In genomic region chr1:152718200-152718599, GRCm38 (mm10) we compare ENCODE assay signal across 34 mouse cellular contexts. TPM values are rescaled to one million over a fixed set of nuclear protein-coding genes. Genes with fewer than 3 reads are reported as not detected.
DNase-seq lines count a peak whose midpoint lies in the region; ATAC-seq and TF ChIP-seq lines count a peak whose summit lies in the region.
"Had no signal": no experiment of that assay in that cellular context is flagged by ENCODE, and none has a peak within 500 bp of the region (broad histone marks: within the 10 kb centered on the region; RNA-seq: fewer than 3 reads in every experiment).

No protein-coding gene starts in this region.

- H3K4me2 ChIP-seq in lung, postnatal 0 days (replicated peaks; ENCODE audit: low read depth, low read length): no peak overlapping the region
- H3K4me2 ChIP-seq in stomach, embryonic 16.5 days (ENCODE audit: low read depth, low read length): no peak overlapping the region
- H3K4me2 ChIP-seq in forebrain, embryonic 16.5 days (ENCODE audit: low read length): no peak overlapping the region
- H3K4me2 ChIP-seq: intestine, embryonic 15.5 days; limb, embryonic 13.5 days; neural tube, embryonic 15.5 days had no signal

- no peak for TF ChIP-seq CTCF in lung, postnatal 0 days (IDR thresholded peaks at IDR 0.05)

- DNase-seq in heart, embryonic 10.5 days (ENCODE audit: low spot score): no peak
- no peak for DNase-seq in heart, postnatal 10 days
- DNase-seq in lung, postnatal 0 days (ENCODE audit: low spot score): no peak
- DNase-seq in lung, postnatal 14 days: no peak
- DNase-seq in limb, embryonic 10.5 days (ENCODE audit: low spot score): no peak
- no peak for DNase-seq in urinary bladder, postnatal 4 days (ENCODE audit: low spot score in 2 of 2)
- DNase-seq: adrenal gland, adult 2 months; cerebellum, adult 11 months; cerebellum, adult 9-11 months; kidney, adult 8-10 months; kidney, postnatal 14 days; thymus, adult 18-20 months; thymus, postnatal 36 days had no signal

- ATAC-seq in lung, postnatal 0 days: no peak
- peak; percentile 29; the same call in 1 of the 2 replicates for ATAC-seq in stomach, embryonic 16.5 days (ENCODE audit: insufficient read depth, low FRiP score)
- ATAC-seq in forebrain, embryonic 16.5 days: no peak
- ATAC-seq: hindbrain, embryonic 16.5 days; intestine, embryonic 15.5 days had no signal

- no peak for TF ChIP-seq EP300 in lung, postnatal 0 days (IDR thresholded peaks at IDR 0.05)

- no peaks in the 10 kb centered on the region for H3K36me3 ChIP-seq in heart, embryonic 10.5 days
- no peaks in the 10 kb centered on the region for H3K36me3 ChIP-seq in lung, postnatal 0 days (ENCODE audit: insufficient read depth, low read length)
- H3K36me3 ChIP-seq in limb, embryonic 10.5 days: no peaks in the 10 kb centered on the region
- no peaks in the 10 kb centered on the region for H3K36me3 ChIP-seq in stomach, embryonic 16.5 days (ENCODE audit: control insufficient read depth, insufficient read depth, low read length)
- no peaks in the 10 kb centered on the region for H3K36me3 ChIP-seq in forebrain, embryonic 16.5 days (ENCODE audit: control insufficient read depth, insufficient read depth)
- H3K36me3 ChIP-seq: hindbrain, embryonic 10.5 days; intestine, embryonic 15.5 days; limb, embryonic 13.5 days; neural tube, embryonic 15.5 days had no signal

- 41% methylated on average over 6 of the region's 6 CpGs for WGBS in heart, embryonic 10.5 days
- WGBS in lung, postnatal 0 days: 24% methylated on average over 6 of the region's 6 CpGs
- WGBS in limb, embryonic 10.5 days: 73% methylated on average over 6 of the region's 6 CpGs
- WGBS in stomach, embryonic 16.5 days: 39% methylated on average over 6 of the region's 6 CpGs
- WGBS in forebrain, embryonic 16.5 days: 63% methylated on average over 6 of the region's 6 CpGs

- intact Hi-C loops in heart, postnatal 10 days (cut with DNase I): no loop called here

- H3K27me3 ChIP-seq in heart, embryonic 10.5 days (ENCODE audit: insufficient read depth, poor library complexity, severe bottlenecking): no peaks in the 10 kb centered on the region
- no peaks in the 10 kb centered on the region for H3K27me3 ChIP-seq in lung, postnatal 0 days (replicated peaks; ENCODE audit: insufficient read depth, low read length)
- H3K27me3 ChIP-seq in limb, embryonic 10.5 days (ENCODE audit: low read depth, poor library complexity, severe bottlenecking): no peaks in the 10 kb centered on the region
- no peaks in the 10 kb centered on the region for H3K27me3 ChIP-seq in stomach, embryonic 16.5 days (ENCODE audit: control insufficient read depth, insufficient read depth, low read length)
- H3K27me3 ChIP-seq in forebrain, embryonic 16.5 days (replicated peaks; ENCODE audit: control insufficient read depth, insufficient read depth, low read length): no peaks in the 10 kb centered on the region
- H3K27me3 ChIP-seq: intestine, embryonic 15.5 days; limb, embryonic 13.5 days; neural tube, embryonic 15.5 days had no signal

- H3K27ac ChIP-seq in heart, embryonic 10.5 days: peak overlapping the region; percentile 37; the same call in 1 of the 2 replicates
- 0 out of 2 replicates have a peak overlapping the region, but pooled peaks have one; percentile 26 for H3K27ac ChIP-seq in lung, postnatal 0 days (ENCODE audit: low read length)
- H3K27ac ChIP-seq in limb, embryonic 10.5 days: peak overlapping the region; percentile 75
- peak overlapping the region; percentile 87 for H3K27ac ChIP-seq in stomach, embryonic 16.5 days (ENCODE audit: low read length)
- H3K27ac ChIP-seq in forebrain, embryonic 16.5 days (ENCODE audit: low read length): no peak overlapping the region
- H3K27ac ChIP-seq: hindbrain, embryonic 10.5 days; intestine, embryonic 15.5 days; layer of hippocampus, adult 2 months; liver, embryonic 14.5 days; macrophage; neural tube, embryonic 15.5 days had no signal

- peaks cover 35% of the 10 kb centered on the region for H3K4me1 ChIP-seq in heart, embryonic 10.5 days
- no peaks in the 10 kb centered on the region; the same call in 1 of the 2 replicates for H3K4me1 ChIP-seq in lung, postnatal 0 days (ENCODE audit: insufficient read depth, low read depth, low read length)
- peaks cover 43% of the 10 kb centered on the region for H3K4me1 ChIP-seq in limb, embryonic 10.5 days
- H3K4me1 ChIP-seq in stomach, embryonic 16.5 days (ENCODE audit: control insufficient read depth, insufficient read depth, low read length): peaks cover 5% of the 10 kb centered on the region; the same call in 1 of the 2 replicates
- H3K4me1 ChIP-seq in forebrain, embryonic 16.5 days (replicated peaks; ENCODE audit: control insufficient read depth, insufficient read depth, low read length): peaks cover 2% of the 10 kb centered on the region; the same call in 1 of the 2 replicates
- H3K4me1 ChIP-seq: neural tube, embryonic 15.5 days had no signal

- H3K9me3 ChIP-seq in heart, embryonic 10.5 days: no peaks in the 10 kb centered on the region
- H3K9me3 ChIP-seq in lung, postnatal 0 days (ENCODE audit: low read length): no peaks in the 10 kb centered on the region
- no peaks in the 10 kb centered on the region for H3K9me3 ChIP-seq in limb, embryonic 10.5 days (replicated peaks)
- no peaks in the 10 kb centered on the region for H3K9me3 ChIP-seq in stomach, embryonic 16.5 days (replicated peaks; ENCODE audit: control insufficient read depth, low read length)
- H3K9me3 ChIP-seq in forebrain, embryonic 16.5 days (ENCODE audit: control insufficient read depth, low read length): no peaks in the 10 kb centered on the region
- H3K9me3 ChIP-seq: hindbrain, embryonic 10.5 days; intestine, embryonic 15.5 days; neural tube, embryonic 15.5 days had no signal

- no peak overlapping the region for H3K4me3 ChIP-seq in heart, embryonic 10.5 days
- no peak overlapping the region for H3K4me3 ChIP-seq in lung, postnatal 0 days (ENCODE audit: low read depth, low read length)
- H3K4me3 ChIP-seq in limb, embryonic 10.5 days: no peak overlapping the region
- no peak overlapping the region for H3K4me3 ChIP-seq in stomach, embryonic 16.5 days (replicated peaks; ENCODE audit: low read length)
- no peak overlapping the region for H3K4me3 ChIP-seq in forebrain, embryonic 16.5 days (replicated peaks; ENCODE audit: low read length)
- H3K4me3 ChIP-seq: hindbrain, embryonic 10.5 days; intestine, embryonic 15.5 days; layer of hippocampus, adult 2 months; limb, embryonic 13.5 days; neural tube, embryonic 15.5 days had no signal

- H3K9ac ChIP-seq in lung, postnatal 0 days (replicated peaks; ENCODE audit: low read depth): no peak overlapping the region
- 0 out of 2 replicates have a peak overlapping the region, but pooled peaks have one; percentile 43 for H3K9ac ChIP-seq in stomach, embryonic 16.5 days (ENCODE audit: low read length)
- no peak overlapping the region for H3K9ac ChIP-seq in forebrain, embryonic 16.5 days (replicated peaks; ENCODE audit: low read depth, low read length)
- H3K9ac ChIP-seq: intestine, embryonic 15.5 days; limb, embryonic 13.5 days; liver, embryonic 14.5 days; neural tube, embryonic 15.5 days had no signal

RNA-seq across cellular contexts. Expression of gene Apobec4, which starts 32.2 kb away (rescaled TPM):
- not detected in 2 replicates for polyA plus RNA-seq in heart, embryonic 10.5 days (2016; fragmentation: Nextera tagmentation; extraction: Ambion mirVana)
- total RNA-seq in heart, postnatal 10 days (2021): not detected
- polyA plus RNA-seq in lung, postnatal 0 days (2015; fragmentation: Nextera tagmentation; extraction: Ambion mirVana): 0.50 and 0.74 TPM in 2 replicates
- polyA plus RNA-seq in limb, embryonic 10.5 days (2016; fragmentation: Nextera tagmentation; extraction: Ambion mirVana): not detected in 2 replicates
- not detected in 2 replicates for polyA plus RNA-seq in stomach, embryonic 16.5 days (2015; fragmentation: Nextera tagmentation; extraction: Ambion mirVana)
- polyA plus RNA-seq in forebrain, embryonic 16.5 days (2015; fragmentation: Nextera tagmentation; extraction: Ambion mirVana): 0.26 and 0.27 TPM in 2 replicates
- total RNA-seq: adrenal gland, adult 2 months; adrenal gland, postnatal 4 days; common myeloid progenitor, adult 5-6 weeks; gastrocnemius, adult 18-20 months; layer of hippocampus, adult 2 months; layer of hippocampus, postnatal 25 days; left cerebral cortex, postnatal 10 days; MEL; midbrain, postnatal 0 days had no signal
- polyA plus RNA-seq: adrenal gland, adult 2 months; forebrain, embryonic 11.5 days; gonadal fat pad, adult 2 months; heart, embryonic 16.5 days; hindbrain, embryonic 10.5 days; intestine, embryonic 15.5 days; limb, embryonic 13.5 days; liver, embryonic 14.5 days; macrophage; midbrain, postnatal 0 days; small intestine, adult 2 months had no signal

RNA-seq across cellular contexts. Expression of gene Rgl1, which starts 48.0 kb away (rescaled TPM):
- 51.2 and 58.3 TPM in 2 replicates for polyA plus RNA-seq in heart, embryonic 10.5 days (2016; fragmentation: Nextera tagmentation; extraction: Ambion mirVana)
- 10 to 100 TPM; 59.3 to 72.0 TPM for total RNA-seq in heart, postnatal 10 days (2021)
- 33.2 and 44.4 TPM in 2 replicates for polyA plus RNA-seq in lung, postnatal 0 days (2015; fragmentation: Nextera tagmentation; extraction: Ambion mirVana)
- polyA plus RNA-seq in limb, embryonic 10.5 days (2016; fragmentation: Nextera tagmentation; extraction: Ambion mirVana): 38.7 and 44.0 TPM in 2 replicates
- polyA plus RNA-seq in stomach, embryonic 16.5 days (2015; fragmentation: Nextera tagmentation; extraction: Ambion mirVana): 39.8 and 48.3 TPM in 2 replicates
- polyA plus RNA-seq in forebrain, embryonic 16.5 days (2015; fragmentation: Nextera tagmentation; extraction: Ambion mirVana): 23.6 and 25.5 TPM in 2 replicates

RNA-seq across cellular contexts. Expression of gene Arpc5, which starts 48.1 kb away (rescaled TPM):
- 238 and 256 TPM in 2 replicates for polyA plus RNA-seq in heart, embryonic 10.5 days (2016; fragmentation: Nextera tagmentation; extraction: Ambion mirVana)
- 10 to 100 TPM; 81.2 to 86.1 TPM for total RNA-seq in heart, postnatal 10 days (2021)
- 376 and 377 TPM in 2 replicates for polyA plus RNA-seq in lung, postnatal 0 days (2015; fragmentation: Nextera tagmentation; extraction: Ambion mirVana)
- polyA plus RNA-seq in limb, embryonic 10.5 days (2016; fragmentation: Nextera tagmentation; extraction: Ambion mirVana): 157 and 165 TPM in 2 replicates
- 355 and 357 TPM in 2 replicates for polyA plus RNA-seq in stomach, embryonic 16.5 days (2015; fragmentation: Nextera tagmentation; extraction: Ambion mirVana)
- 415 and 448 TPM in 2 replicates for polyA plus RNA-seq in forebrain, embryonic 16.5 days (2015; fragmentation: Nextera tagmentation; extraction: Ambion mirVana)
